Mouse (Mus musculus): ENCODE measurements around the gene H2-Eb2. TPM values are rescaled to one million over a fixed set of nuclear protein-coding genes. Genes with fewer than 3 reads are reported as not detected.

Gene H2-Eb2
- polyA plus RNA-seq, 1 experiment from 2014 or later: 0.11 TPM

DNA sequence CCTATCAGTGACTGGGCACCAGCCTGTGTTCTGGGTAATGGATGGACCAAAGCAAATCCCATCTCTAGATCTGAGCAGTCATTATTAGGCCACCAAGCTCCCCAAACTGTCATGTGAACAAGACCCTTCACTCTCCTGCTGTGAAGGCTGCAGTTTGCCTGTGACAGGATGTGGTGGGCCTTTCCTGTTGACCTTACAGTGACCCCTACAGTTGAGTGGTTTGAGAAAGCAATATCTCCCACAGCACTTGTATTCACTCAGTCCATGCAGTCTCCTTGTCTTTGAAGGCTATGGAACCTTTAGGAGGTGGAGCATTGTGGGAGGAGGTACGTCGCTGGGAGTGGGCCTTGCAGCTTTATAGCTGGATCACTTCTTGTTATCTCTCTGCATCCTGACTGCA is 4.3 kb downstream of the H2-Eb2 start:
- 58% methylated on average over 2 of the region's 2 CpGs for WGBS
- H3K9ac ChIP-seq: no peak overlapping the region
- no peak overlapping the region for H3K4me3 ChIP-seq
- no peaks in the 10 kb centered on the region for H3K4me1 ChIP-seq
- no peaks in the 10 kb centered on the region for H3K27me3 ChIP-seq
- no peak overlapping the region for H3K4me2 ChIP-seq
- no peak for ATAC-seq (ENCODE audit: borderline replicate concordance, extremely low read depth, low FRiP score, low TSS enrichment)
- H3K9me3 ChIP-seq: no peaks in the 10 kb centered on the region
- H3K36me3 ChIP-seq: no peaks in the 10 kb centered on the region
- H3K27ac ChIP-seq: no peak overlapping the region

DNA sequence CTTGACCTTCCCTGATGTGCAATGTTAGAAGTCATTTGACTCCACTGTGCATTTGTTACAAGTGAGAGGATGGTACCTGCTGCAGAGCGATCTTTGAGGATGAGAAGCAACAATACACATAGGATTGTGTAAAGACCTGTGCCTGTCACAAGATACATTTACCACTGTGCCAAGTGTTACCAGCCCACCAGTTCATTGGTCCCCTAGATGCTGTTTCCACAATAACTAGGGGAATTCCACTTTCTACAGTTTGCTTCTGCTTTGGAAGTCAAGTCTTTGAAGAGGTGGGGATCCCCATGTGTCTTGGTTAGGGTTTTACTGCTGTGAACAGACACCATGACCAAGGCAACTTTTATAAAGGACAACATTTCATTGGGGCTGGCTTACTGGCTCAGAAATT is 5.7 kb downstream of the H2-Eb2 start:
- Histone ChIP-seq H3K36me3 (no peaks in the 10 kb centered on the region), H3K4me1 (no peaks in the 10 kb centered on the region), H3K9ac (no peak overlapping the region), H3K4me3 (no peak overlapping the region), H3K9me3 (no peaks in the 10 kb centered on the region), H3K27ac (no peak overlapping the region), H3K4me2 (no peak overlapping the region), H3K27me3 (no peaks in the 10 kb centered on the region)
- WGBS: 92% methylated on average over 1 of the region's 1 CpGs
- ATAC-seq (ENCODE audit: borderline replicate concordance, extremely low read depth, low FRiP score, low TSS enrichment): no peak

DNA sequence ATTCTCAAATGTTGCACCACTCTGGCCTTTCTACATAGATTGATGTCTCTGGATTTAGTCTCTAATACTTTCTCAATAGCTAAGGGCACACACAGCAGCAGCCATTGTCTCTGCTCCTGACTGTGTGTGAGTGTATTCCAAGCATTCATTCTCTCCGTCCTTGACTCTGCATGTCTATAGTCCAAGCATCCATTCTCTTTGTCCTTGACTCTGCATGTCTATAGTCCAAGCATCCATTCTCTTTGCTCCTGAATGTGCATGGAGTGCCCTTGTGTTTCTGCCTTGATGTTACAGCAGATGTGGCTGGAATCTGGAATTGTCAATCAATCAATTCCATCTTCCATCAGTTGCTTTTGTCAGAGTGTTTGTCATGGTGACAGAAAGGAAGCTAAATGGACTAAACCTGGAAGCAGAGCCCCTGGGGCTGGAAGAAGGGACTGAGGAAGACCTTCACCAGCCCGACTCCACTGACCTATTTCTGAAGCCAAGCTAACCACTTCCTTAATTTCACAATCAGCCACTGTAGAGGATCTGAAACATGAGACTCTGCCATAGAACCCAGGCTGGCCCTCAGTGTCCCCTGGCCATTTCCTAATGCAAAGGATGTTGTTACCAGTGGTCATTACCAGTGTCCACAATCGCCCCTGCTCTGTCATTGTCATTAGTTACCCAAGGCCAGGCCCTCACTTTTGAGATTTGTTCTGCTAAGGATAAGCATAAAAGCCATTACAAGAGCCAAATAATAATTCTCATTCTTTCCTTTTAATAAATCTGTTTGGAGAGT is 15.3 kb downstream of the H2-Eb2 start:
- Histone ChIP-seq H3K9me3 (no peaks in the 10 kb centered on the region), H3K4me3 (no peak overlapping the region), H3K27ac (no peak overlapping the region), H3K36me3 (no peaks in the 10 kb centered on the region), H3K4me1 (no peaks in the 10 kb centered on the region), H3K27me3 (no peaks in the 10 kb centered on the region), H3K4me2 (no peak overlapping the region), H3K9ac (no peak overlapping the region)
- 51% methylated on average over 3 of the region's 3 CpGs for WGBS
- no peak for ATAC-seq (ENCODE audit: borderline replicate concordance, extremely low read depth, low FRiP score, low TSS enrichment)

- Histone ChIP-seq H3K4me1 (no peaks in the 10 kb centered on the region), H3K27me3 (no peaks in the 10 kb centered on the region), H3K4me2 (no peak overlapping the region), H3K4me3 (no peak overlapping the region), H3K9me3 (no peaks in the 10 kb centered on the region), H3K27ac (no peak overlapping the region), H3K9ac (no peak overlapping the region), H3K36me3 (no peaks in the 10 kb centered on the region)
- no peak for ATAC-seq (ENCODE audit: borderline replicate concordance, extremely low read depth, low FRiP score, low TSS enrichment)
- WGBS: 86% methylated on average over 4 of the region's 4 CpGs
These were observed 19.4 kb downstream of the H2-Eb2 start for GRCm38 (mm10) chr17:34344882-34345281.

GRCm38 (mm10) chr17:34345486-34345885 is 20.0 kb downstream of the H2-Eb2 start:
- WGBS: 79% methylated on average over 7 of the region's 7 CpGs
- ATAC-seq (ENCODE audit: borderline replicate concordance, extremely low read depth, low FRiP score, low TSS enrichment): no peak
- Histone ChIP-seq H3K4me2 (no peak overlapping the region), H3K9ac (no peak overlapping the region), H3K27me3 (no peaks in the 10 kb centered on the region), H3K36me3 (no peaks in the 10 kb centered on the region), H3K9me3 (no peaks in the 10 kb centered on the region), H3K4me1 (no peaks in the 10 kb centered on the region), H3K4me3 (no peak overlapping the region), H3K27ac (no peak overlapping the region)

- H3K27me3 ChIP-seq: no peaks in the 10 kb centered on the region
- H3K27ac ChIP-seq: no peak overlapping the region
- no peaks in the 10 kb centered on the region for H3K9me3 ChIP-seq
- no peaks in the 10 kb centered on the region for H3K36me3 ChIP-seq
- no peak for ATAC-seq (ENCODE audit: borderline replicate concordance, extremely low read depth, low FRiP score, low TSS enrichment)
- no peak overlapping the region for H3K4me3 ChIP-seq
- H3K9ac ChIP-seq: no peak overlapping the region
- WGBS: 50% methylated on average over 3 of the region's 3 CpGs
- H3K4me2 ChIP-seq: no peak overlapping the region
- H3K4me1 ChIP-seq: no peaks in the 10 kb centered on the region
These were observed 20.6 kb downstream of the H2-Eb2 start for GRCm38 (mm10) chr17:34346041-34346440.

- no peaks in the 10 kb centered on the region for H3K27me3 ChIP-seq
- H3K4me2 ChIP-seq: no peak overlapping the region
- no peaks in the 10 kb centered on the region for H3K36me3 ChIP-seq
- no peak for ATAC-seq (ENCODE audit: borderline replicate concordance, extremely low read depth, low FRiP score, low TSS enrichment)
- H3K9ac ChIP-seq: no peak overlapping the region
- H3K4me3 ChIP-seq: no peak overlapping the region
- H3K27ac ChIP-seq: no peak overlapping the region
- WGBS: 64% methylated on average over 6 of the region's 6 CpGs
- H3K9me3 ChIP-seq: no peaks in the 10 kb centered on the region
- no peaks in the 10 kb centered on the region for H3K4me1 ChIP-seq
These were observed 22.3 kb downstream of the H2-Eb2 start for GRCm38 (mm10) chr17:34347606-34348308.

- no peaks in the 10 kb centered on the region for H3K27me3 ChIP-seq
- H3K9ac ChIP-seq: no peak overlapping the region
- H3K36me3 ChIP-seq: no peaks in the 10 kb centered on the region
- H3K27ac ChIP-seq: no peak overlapping the region
- 7% methylated on average over 4 of the region's 4 CpGs for WGBS
- no peaks in the 10 kb centered on the region for H3K4me1 ChIP-seq
- H3K4me2 ChIP-seq: no peak overlapping the region
- no peaks in the 10 kb centered on the region for H3K9me3 ChIP-seq
- ATAC-seq (ENCODE audit: borderline replicate concordance, extremely low read depth, low FRiP score, low TSS enrichment): no peak
- no peak overlapping the region for H3K4me3 ChIP-seq
These were observed 24.0 kb downstream of the H2-Eb2 start for GRCm38 (mm10) chr17:34349429-34349828.

- H3K27ac ChIP-seq: no peak within 1 kb of the TSS
- H3K9me3 ChIP-seq: no peaks in the 10 kb centered on the region
- WGBS: 80% methylated on average over 5 of the region's 5 CpGs
- no peaks in the 10 kb centered on the region for H3K27me3 ChIP-seq
- no peak for ATAC-seq (ENCODE audit: borderline replicate concordance, extremely low read depth, low FRiP score, low TSS enrichment)
- no peaks in the 10 kb centered on the region for H3K36me3 ChIP-seq
- no peak within 1 kb of the TSS for H3K9ac ChIP-seq
- no peak within 1 kb of the TSS for H3K4me3 ChIP-seq
- no peaks in the 10 kb centered on the region for H3K4me1 ChIP-seq
- H3K4me2 ChIP-seq: no peak within 1 kb of the TSS
These were observed 29.1 kb downstream of the H2-Eb2 start, which contains the start of gene Btnl2 for GRCm38 (mm10) chr17:34354539-34354938. Btnl2 (plus strand) TSS chr17:34354822.

- Histone ChIP-seq H3K36me3 (no peaks in the 10 kb centered on the region), H3K4me1 (no peaks in the 10 kb centered on the region), H3K9me3 (no peaks in the 10 kb centered on the region), H3K9ac (no peak overlapping the region), H3K27ac (no peak overlapping the region), H3K4me2 (no peak overlapping the region), H3K4me3 (no peak overlapping the region), H3K27me3 (no peaks in the 10 kb centered on the region)
- ATAC-seq (ENCODE audit: borderline replicate concordance, extremely low read depth, low FRiP score, low TSS enrichment): no peak
- WGBS: 86% methylated on average over 1 of the region's 1 CpGs
These were observed 29.5 kb downstream of the H2-Eb2 start for GRCm38 (mm10) chr17:34354940-34355339.

DNA sequence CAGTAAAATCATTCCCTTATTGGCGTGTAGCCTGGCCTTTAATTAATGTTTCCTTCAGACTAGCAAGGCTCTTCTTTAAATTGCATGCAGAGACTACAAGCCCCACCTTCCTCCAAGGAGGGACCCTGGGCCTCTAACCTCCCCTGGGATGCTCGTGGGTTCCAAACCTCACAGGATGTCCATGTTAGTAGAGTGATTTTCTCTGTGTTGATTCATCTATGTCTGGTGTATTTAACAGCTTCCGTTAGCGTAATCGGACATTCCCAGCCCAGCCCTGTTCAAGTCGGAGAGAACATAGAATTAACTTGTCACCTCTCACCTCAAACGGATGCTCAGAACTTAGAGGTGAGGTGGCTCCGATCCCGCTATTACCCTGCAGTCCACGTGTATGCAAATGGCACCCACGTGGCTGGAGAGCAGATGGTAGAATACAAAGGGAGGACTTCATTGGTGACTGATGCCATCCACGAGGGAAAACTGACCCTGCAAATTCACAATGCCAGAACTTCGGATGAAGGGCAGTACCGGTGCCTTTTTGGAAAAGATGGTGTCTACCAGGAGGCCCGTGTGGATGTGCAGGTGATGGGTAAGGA is 37.6 kb downstream of the H2-Eb2 start:
- no peak for ATAC-seq (ENCODE audit: borderline replicate concordance, extremely low read depth, low FRiP score, low TSS enrichment)
- Histone ChIP-seq H3K27ac (no peak overlapping the region), H3K9me3 (no peaks in the 10 kb centered on the region), H3K4me2 (no peak overlapping the region), H3K9ac (no peak overlapping the region), H3K4me3 (no peak overlapping the region), H3K27me3 (no peaks in the 10 kb centered on the region), H3K4me1 (no peaks in the 10 kb centered on the region), H3K36me3 (no peaks in the 10 kb centered on the region)
- 77% methylated on average over 15 of the region's 15 CpGs for WGBS

- H3K9me3 ChIP-seq: no peaks in the 10 kb centered on the region
- H3K4me1 ChIP-seq: no peaks in the 10 kb centered on the region
- no peaks in the 10 kb centered on the region for H3K36me3 ChIP-seq
- H3K4me2 ChIP-seq: no peak overlapping the region
- H3K4me3 ChIP-seq: no peak overlapping the region
- H3K27ac ChIP-seq: no peak overlapping the region
- ATAC-seq (ENCODE audit: borderline replicate concordance, extremely low read depth, low FRiP score, low TSS enrichment): no peak
- H3K27me3 ChIP-seq: no peaks in the 10 kb centered on the region
- WGBS: 72% methylated on average over 3 of the region's 3 CpGs
- no peak overlapping the region for H3K9ac ChIP-seq
These were observed 38.3 kb downstream of the H2-Eb2 start for GRCm38 (mm10) chr17:34363676-34364310.
